Mouse (Mus musculus): ENCODE data around the gene Gng3. TPM values are rescaled to one million over a fixed set of nuclear protein-coding genes. Genes with fewer than 3 reads are reported as not detected.

Gng3 gene
- polyA plus RNA-seq, 1 experiment from 2014 or later = 25.2 TPM

- Histone ChIP-seq H3K4me2 (ENCODE audit: low read length) (no peak overlapping the region), H3K9me3 (ENCODE audit: control insufficient read depth, low read length) (no peaks in the 10 kb centered on the region), H3K4me1 (replicated peaks; ENCODE audit: control insufficient read depth, insufficient read depth, low read length) (peaks cover 11% of the 10 kb centered on the region), H3K36me3 (ENCODE audit: control insufficient read depth, insufficient read depth, low read length) (peaks cover 45% of the 10 kb centered on the region), H3K27ac (ENCODE audit: low read depth) (no peak overlapping the region), H3K4me3 (ENCODE audit: low read depth, low read length) (no peak overlapping the region), H3K9ac (ENCODE audit: low read length) (no peak overlapping the region), H3K27me3 (replicated peaks; ENCODE audit: control insufficient read depth, insufficient read depth, low read length) (no peaks in the 10 kb centered on the region)
- no peak for ATAC-seq (replicated peaks; ENCODE audit: low FRiP score, low TSS enrichment, low read depth)
- no peak for DNase-seq (ENCODE audit: low spot score)
- 96% methylated on average over 11 of the region's 11 CpGs for WGBS
Measured at GRCm38 (mm10) chr19:8803879-8804660, 34.9 kb downstream of the Gng3 start.

- Histone ChIP-seq H3K4me1 (replicated peaks; ENCODE audit: control insufficient read depth, insufficient read depth, low read length) (peaks cover 15% of the 10 kb centered on the region), H3K9me3 (ENCODE audit: control insufficient read depth, low read length) (no peaks in the 10 kb centered on the region), H3K36me3 (ENCODE audit: control insufficient read depth, insufficient read depth, low read length) (peaks cover 38% of the 10 kb centered on the region), H3K9ac (ENCODE audit: low read length) (no peak overlapping the region), H3K27ac (ENCODE audit: low read depth) (no peak overlapping the region), H3K4me3 (ENCODE audit: low read depth, low read length) (no peak overlapping the region; the same call in 1 of the 2 replicates), H3K4me2 (ENCODE audit: low read length) (peak overlapping the region; percentile 91), H3K27me3 (replicated peaks; ENCODE audit: control insufficient read depth, insufficient read depth, low read length) (no peaks in the 10 kb centered on the region)
- no peak for DNase-seq (ENCODE audit: low spot score)
- WGBS = 88% methylated on average over 9 of the region's 9 CpGs
- no peak for ATAC-seq (replicated peaks; ENCODE audit: low FRiP score, low TSS enrichment, low read depth)
Measured at GRCm38 (mm10) chr19:8803204-8803780, 35.7 kb downstream of the Gng3 start.

GRCm38 (mm10) chr19:8802130-8802821 lies 36.7 kb downstream of the Gng3 start, which contains the start of gene Zbtb3:
Gene Zbtb3, plus strand, starts transcription at chr19:8802555.
- Histone ChIP-seq H3K27me3 (replicated peaks; ENCODE audit: control insufficient read depth, insufficient read depth, low read length) (no peaks in the 10 kb centered on the region), H3K9ac (ENCODE audit: low read length) (peak within 1 kb of the TSS; percentile 55), H3K36me3 (ENCODE audit: control insufficient read depth, insufficient read depth, low read length) (peaks cover 27% of the 10 kb centered on the region), H3K9me3 (ENCODE audit: control insufficient read depth, low read length) (no peaks in the 10 kb centered on the region), H3K4me3 (ENCODE audit: low read depth, low read length) (peak within 1 kb of the TSS; percentile 69), H3K4me2 (ENCODE audit: low read length) (peak within 1 kb of the TSS; percentile 91), H3K27ac (ENCODE audit: low read depth) (peak within 1 kb of the TSS; percentile 80), H3K4me1 (replicated peaks; ENCODE audit: control insufficient read depth, insufficient read depth, low read length) (peaks cover 21% of the 10 kb centered on the region)
- peak; percentile 96 for ATAC-seq (replicated peaks; ENCODE audit: low FRiP score, low TSS enrichment, low read depth)
- under 1% methylated on average over 30 of the region's 30 CpGs for WGBS
- DNase-seq (ENCODE audit: low spot score) = peak; percentile 97

GRCm38 (mm10) chr19:8798947-8799315 lies 40.1 kb downstream of the Gng3 start:
- ATAC-seq (replicated peaks; ENCODE audit: low FRiP score, low TSS enrichment, low read depth) = no peak
- Histone ChIP-seq H3K9ac (ENCODE audit: low read length) (no peak overlapping the region), H3K9me3 (ENCODE audit: control insufficient read depth, low read length) (no peaks in the 10 kb centered on the region), H3K36me3 (ENCODE audit: control insufficient read depth, insufficient read depth, low read length) (peaks cover 17% of the 10 kb centered on the region), H3K27me3 (replicated peaks; ENCODE audit: control insufficient read depth, insufficient read depth, low read length) (no peaks in the 10 kb centered on the region), H3K4me3 (ENCODE audit: low read depth, low read length) (peak overlapping the region; percentile 94; the same call in 1 of the 2 replicates), H3K4me1 (replicated peaks; ENCODE audit: control insufficient read depth, insufficient read depth, low read length) (peaks cover 24% of the 10 kb centered on the region), H3K27ac (ENCODE audit: low read depth) (no peak overlapping the region), H3K4me2 (ENCODE audit: low read length) (peak overlapping the region; percentile 97)
- DNase-seq (ENCODE audit: low spot score) = no peak

- Histone ChIP-seq H3K4me1 (replicated peaks; ENCODE audit: control insufficient read depth, insufficient read depth, low read length) (peaks cover 24% of the 10 kb centered on the region), H3K36me3 (ENCODE audit: control insufficient read depth, insufficient read depth, low read length) (peaks cover 22% of the 10 kb centered on the region)
- DNase-seq (ENCODE audit: low spot score) = peak; percentile 89
Measured at GRCm38 (mm10) chr19:8798264-8798946, 40.6 kb downstream of the Gng3 start, which contains the start of gene Polr2g. Gene Polr2g, minus strand, starts transcription at chr19:8798577.

GRCm38 (mm10) chr19:8790171-8790570 lies 48.8 kb downstream of the Gng3 start:
- no peak overlapping the region for H3K4me3 ChIP-seq (ENCODE audit: low read depth, low read length)
- peaks cover 29% of the 10 kb centered on the region for H3K36me3 ChIP-seq (ENCODE audit: control insufficient read depth, insufficient read depth, low read length)
- DNase-seq (ENCODE audit: low spot score) (no peak), ATAC-seq (replicated peaks; ENCODE audit: low FRiP score, low TSS enrichment, low read depth) (no peak)
- no peaks in the 10 kb centered on the region for H3K27me3 ChIP-seq (replicated peaks; ENCODE audit: control insufficient read depth, insufficient read depth, low read length)
- no peak overlapping the region for H3K27ac ChIP-seq (ENCODE audit: low read depth)
- no peaks in the 10 kb centered on the region for H3K9me3 ChIP-seq (ENCODE audit: control insufficient read depth, low read length)
- whole genome bisulfite sequencing = 80% methylated on average over 7 of the region's 7 CpGs
- peaks cover 4% of the 10 kb centered on the region; the same call in 1 of the 2 replicates for H3K4me1 ChIP-seq (replicated peaks; ENCODE audit: control insufficient read depth, insufficient read depth, low read length)
- no peak overlapping the region for H3K9ac ChIP-seq (ENCODE audit: low read length)
- no peak overlapping the region for H3K4me2 ChIP-seq (ENCODE audit: low read length)

More at GRCm38 (mm10) chr19:8798264-8798946, 40.6 kb downstream of the Gng3 start, which contains the start of gene Polr2g:
- Histone ChIP-seq H3K4me3 (ENCODE audit: low read depth, low read length) (peak within 1 kb of the TSS; percentile 94), H3K27me3 (replicated peaks; ENCODE audit: control insufficient read depth, insufficient read depth, low read length) (no peaks in the 10 kb centered on the region), H3K9me3 (ENCODE audit: control insufficient read depth, low read length) (no peaks in the 10 kb centered on the region), H3K27ac (ENCODE audit: low read depth) (peak within 1 kb of the TSS; percentile 54; the same call in 1 of the 2 replicates), H3K4me2 (ENCODE audit: low read length) (peak within 1 kb of the TSS; percentile 97), H3K9ac (ENCODE audit: low read length) (peak within 1 kb of the TSS; percentile 79)
- peak; percentile 70 for ATAC-seq (replicated peaks; ENCODE audit: low FRiP score, low TSS enrichment, low read depth)
- WGBS = 1% methylated on average over 25 of the region's 25 CpGs

- ATAC-seq (replicated peaks; ENCODE audit: low FRiP score, low TSS enrichment, low read depth) (no peak), DNase-seq (ENCODE audit: low spot score) (no peak)
- Histone ChIP-seq H3K9ac (ENCODE audit: low read length) (no peak overlapping the region), H3K4me2 (ENCODE audit: low read length) (no peak overlapping the region), H3K27me3 (replicated peaks; ENCODE audit: control insufficient read depth, insufficient read depth, low read length) (no peaks in the 10 kb centered on the region), H3K9me3 (ENCODE audit: control insufficient read depth, low read length) (no peaks in the 10 kb centered on the region), H3K4me3 (ENCODE audit: low read depth, low read length) (no peak overlapping the region), H3K27ac (ENCODE audit: low read depth) (no peak overlapping the region), H3K36me3 (ENCODE audit: control insufficient read depth, insufficient read depth, low read length) (peaks cover 19% of the 10 kb centered on the region), H3K4me1 (replicated peaks; ENCODE audit: control insufficient read depth, insufficient read depth, low read length) (peaks cover 4% of the 10 kb centered on the region; the same call in 1 of the 2 replicates)
- 63% methylated on average over 1 of the region's 1 CpGs for WGBS
Measured at GRCm38 (mm10) chr19:8789171-8789570, 49.8 kb downstream of the Gng3 start.

- no peak for ATAC-seq (replicated peaks; ENCODE audit: low FRiP score, low TSS enrichment, low read depth)
- WGBS = 21% methylated on average over 3 of the region's 3 CpGs
- H3K4me1 ChIP-seq (replicated peaks; ENCODE audit: control insufficient read depth, insufficient read depth, low read length) = peaks cover 4% of the 10 kb centered on the region; the same call in 1 of the 2 replicates
Measured at GRCm38 (mm10) chr19:8788521-8788920, 50.5 kb downstream of the Gng3 start.

More at GRCm38 (mm10) chr19:8788521-8788920, 50.5 kb downstream of the Gng3 start:
- no peak overlapping the region for H3K4me2 ChIP-seq (ENCODE audit: low read length)
- H3K9me3 ChIP-seq (ENCODE audit: control insufficient read depth, low read length) = no peaks in the 10 kb centered on the region
- H3K9ac ChIP-seq (ENCODE audit: low read length) = no peak overlapping the region
- peaks cover 16% of the 10 kb centered on the region for H3K36me3 ChIP-seq (ENCODE audit: control insufficient read depth, insufficient read depth, low read length)
- H3K4me3 ChIP-seq (ENCODE audit: low read depth, low read length) = no peak overlapping the region
- H3K27ac ChIP-seq (ENCODE audit: low read depth) = no peak overlapping the region
- no peak for DNase-seq (ENCODE audit: low spot score)
- no peaks in the 10 kb centered on the region for H3K27me3 ChIP-seq (replicated peaks; ENCODE audit: control insufficient read depth, insufficient read depth, low read length)
